Mouse (Mus musculus) thymus, postnatal 4 days (tissue): ENCODE results near the gene Hvcn1.

Source experiments
- DNase-seq: peaks from one replicate; pipeline ENCODE4 v3.0.0; 2021

The Hvcn1 gene

GRCm38 (mm10) chr5:122208909-122209308 is 2.3 kb downstream of the Hvcn1 start:
- peak; percentile 68 for DNase-seq

DNA sequence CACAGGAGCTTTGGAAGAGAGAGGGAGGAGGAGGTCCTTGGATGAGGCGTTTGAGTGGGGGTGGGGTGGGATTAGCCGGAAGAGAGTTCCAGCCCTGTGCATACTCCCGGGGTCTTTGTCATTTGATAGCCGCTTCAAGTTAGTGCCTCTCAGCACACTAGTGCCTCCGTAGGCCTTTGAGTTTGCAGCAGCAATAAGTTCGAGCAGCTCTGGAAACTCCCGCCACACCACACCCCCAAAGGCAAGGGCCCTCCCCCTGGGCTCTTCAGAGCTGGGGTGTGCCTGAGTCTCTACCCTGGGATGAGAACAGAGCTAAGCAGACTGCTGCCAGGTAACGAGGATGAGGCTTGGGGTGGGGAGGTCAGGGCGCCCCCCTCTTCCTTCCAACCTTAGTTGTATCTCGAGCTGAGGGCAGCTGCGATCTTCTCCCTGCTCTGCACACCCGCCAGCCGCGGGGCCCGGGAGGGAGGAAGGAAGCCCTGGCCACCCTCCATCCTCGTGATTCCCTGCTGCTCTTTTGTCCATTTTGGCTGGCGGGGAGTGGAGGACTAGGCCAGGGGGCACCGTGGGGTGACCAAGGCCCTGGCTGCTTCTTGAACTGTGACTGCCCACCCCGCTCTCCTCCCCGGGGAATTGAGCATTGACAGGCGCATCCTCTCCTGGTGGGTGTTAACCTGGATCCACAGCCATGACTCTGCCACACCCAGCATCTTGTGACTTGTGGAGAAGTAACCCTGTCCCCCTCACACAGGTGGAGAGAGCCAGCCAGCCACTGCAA is 3.2 kb downstream of the Hvcn1 start:
- peak; percentile 78 for DNase-seq

GRCm38 (mm10) chr5:122210890-122211289 is 4.3 kb downstream of the Hvcn1 start:
- no peak for DNase-seq

GRCm38 (mm10) chr5:122212125-122212524 is 5.5 kb downstream of the Hvcn1 start:
- no peak for DNase-seq

GRCm38 (mm10) chr5:122212820-122213219 is 6.2 kb downstream of the Hvcn1 start:
- DNase-seq: peak; percentile 50

DNA sequence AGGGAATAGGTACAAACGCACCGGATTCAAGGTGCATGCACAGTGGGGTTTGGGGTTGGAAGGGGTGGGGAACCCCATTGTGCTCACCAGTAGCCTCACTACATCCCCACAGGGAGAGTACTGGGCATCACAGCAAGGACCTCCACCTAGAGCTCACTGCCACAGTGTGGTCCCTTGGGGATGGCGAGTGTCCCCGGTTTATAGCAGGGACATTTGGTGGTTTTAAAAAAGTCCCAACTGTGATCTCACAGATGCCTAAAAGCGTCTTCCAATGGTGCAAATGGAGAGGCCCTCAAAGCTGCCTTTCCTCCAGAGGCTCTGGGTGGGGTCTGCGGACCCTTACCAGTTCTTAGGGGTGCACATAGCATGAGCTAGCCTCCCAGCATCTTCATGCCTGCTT is 7.3 kb downstream of the Hvcn1 start:
- DNase-seq: no peak

GRCm38 (mm10) chr5:122217636-122218035 is 11.0 kb downstream of the Hvcn1 start:
- no peak for DNase-seq

DNA sequence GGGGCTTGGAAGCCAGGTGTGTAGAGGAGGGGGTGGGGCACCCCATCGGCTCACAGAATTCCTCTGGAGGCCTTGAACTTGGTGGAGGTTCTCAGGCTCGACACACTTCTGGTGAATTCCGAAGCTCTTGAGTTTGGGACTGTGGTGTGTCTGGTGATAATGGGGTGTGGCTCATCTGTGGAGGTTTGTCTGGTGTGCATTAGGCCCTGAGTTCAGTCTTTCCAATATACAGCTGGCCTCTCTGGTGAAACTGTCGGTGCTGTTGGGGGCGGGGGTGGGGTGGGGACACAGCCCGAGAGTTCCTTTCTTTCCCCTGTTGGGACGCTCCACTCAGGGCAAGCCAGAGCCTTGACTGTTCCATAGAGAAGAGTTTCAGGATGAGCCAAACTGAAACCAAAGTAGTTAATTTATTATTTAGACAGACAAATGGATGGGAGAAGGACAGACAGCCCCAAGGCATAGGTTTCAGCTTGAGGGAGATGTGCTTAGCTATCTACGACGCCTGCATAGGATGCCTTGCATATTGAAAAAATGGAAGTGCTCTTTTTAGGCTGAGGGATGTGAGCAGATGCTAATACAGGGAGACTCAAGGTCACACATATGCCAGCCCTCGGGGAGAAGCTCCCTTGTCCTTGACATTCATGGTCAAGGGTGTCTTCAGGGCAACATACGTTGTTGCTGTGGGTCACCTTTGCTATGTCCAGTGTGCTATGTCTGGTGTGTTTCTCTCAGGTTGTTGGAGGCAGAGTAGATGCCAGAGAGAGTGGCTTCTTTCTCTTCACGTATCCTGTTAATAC is 11.7 kb downstream of the Hvcn1 start:
- DNase-seq: no peak

DNA sequence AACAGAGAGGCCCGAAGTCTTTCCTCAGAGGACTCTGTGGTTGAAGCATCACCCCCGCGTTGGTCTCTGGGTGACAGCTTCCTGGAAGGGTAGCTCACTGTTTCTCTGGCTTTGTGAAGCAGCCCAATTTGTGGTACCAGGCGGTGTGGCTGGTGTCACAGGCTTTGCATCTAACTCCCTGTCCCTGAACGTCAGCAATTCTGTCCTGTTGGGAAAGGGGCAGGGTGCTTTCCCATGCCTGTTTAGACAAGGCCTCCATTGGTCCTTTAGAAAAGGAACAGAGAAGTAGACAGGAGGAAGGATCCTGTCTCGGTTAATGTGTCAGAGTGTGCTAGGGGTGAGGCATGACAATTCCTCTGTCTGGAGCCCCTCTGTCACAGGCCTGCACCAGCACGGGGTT is 12.3 kb downstream of the Hvcn1 start:
- DNase-seq: peak; percentile 63

DNA sequence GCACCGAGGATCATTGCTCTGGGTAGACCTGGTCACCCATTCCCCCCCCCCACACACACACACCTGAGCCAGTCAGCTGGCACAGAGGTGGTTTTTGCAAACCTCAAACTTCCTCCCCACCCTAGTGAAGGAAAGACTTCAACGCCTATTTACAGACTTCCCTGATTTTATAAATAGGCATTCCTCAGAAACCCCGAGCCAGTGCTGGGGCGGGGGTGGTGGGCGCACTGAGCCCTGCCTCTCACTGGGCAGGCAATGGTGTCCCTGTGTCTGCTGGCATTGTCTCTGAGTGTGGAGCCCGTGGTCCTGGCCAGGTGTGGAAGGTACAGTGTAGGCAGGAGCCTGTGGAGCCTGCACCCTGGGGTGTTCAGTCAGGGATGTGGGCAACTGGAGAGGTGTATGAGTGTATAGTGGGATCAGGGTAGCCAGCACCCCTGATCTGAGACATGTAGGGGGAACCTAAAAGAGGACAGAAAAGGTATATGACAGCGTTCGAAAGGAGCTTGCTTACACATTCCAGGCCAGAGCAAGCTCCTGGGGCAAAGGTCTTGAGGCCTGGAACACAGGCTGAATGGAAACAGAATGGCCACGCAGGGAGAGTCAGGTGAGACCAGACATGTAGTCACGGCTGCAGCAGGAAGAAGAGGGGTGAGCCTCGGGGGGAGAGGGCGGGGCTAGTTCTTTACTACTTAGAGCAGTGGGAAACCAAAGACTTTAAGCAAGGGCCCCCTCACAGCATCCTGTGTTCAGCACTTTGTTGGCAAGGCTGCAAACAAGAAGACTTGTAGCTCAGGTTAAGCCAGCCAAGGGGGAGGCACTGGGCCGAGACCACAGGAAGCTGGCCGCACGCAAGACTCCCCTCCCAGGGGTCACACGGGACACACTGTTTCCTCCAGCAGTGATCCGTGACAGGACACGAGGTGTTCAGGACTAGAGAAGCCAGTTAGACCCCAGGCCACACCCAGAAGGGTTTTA is 13.3 kb downstream of the Hvcn1 start:
- DNase-seq: peak; percentile 83

DNA sequence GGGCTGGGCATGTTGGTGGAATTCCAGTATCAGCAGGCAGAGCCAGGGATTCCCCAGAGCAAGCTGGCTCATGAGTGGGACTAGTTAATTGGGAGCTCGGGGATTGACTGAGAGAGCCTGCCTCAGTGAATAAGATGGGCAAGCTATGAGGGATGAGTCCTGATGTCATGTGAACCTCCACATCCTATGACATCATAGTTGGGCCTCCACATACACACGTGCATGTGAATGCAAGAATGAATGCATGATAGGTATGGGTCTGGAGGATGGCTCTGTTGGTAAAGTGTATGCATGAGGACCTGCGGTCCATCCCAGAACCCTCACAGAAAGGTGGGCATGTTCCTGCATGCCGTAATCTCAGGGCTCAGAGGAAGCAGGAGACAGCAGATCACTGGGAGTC is 14.5 kb downstream of the Hvcn1 start:
- no peak for DNase-seq

GRCm38 (mm10) chr5:122224291-122224690 is 17.7 kb downstream of the Hvcn1 start:
- no peak for DNase-seq

DNA sequence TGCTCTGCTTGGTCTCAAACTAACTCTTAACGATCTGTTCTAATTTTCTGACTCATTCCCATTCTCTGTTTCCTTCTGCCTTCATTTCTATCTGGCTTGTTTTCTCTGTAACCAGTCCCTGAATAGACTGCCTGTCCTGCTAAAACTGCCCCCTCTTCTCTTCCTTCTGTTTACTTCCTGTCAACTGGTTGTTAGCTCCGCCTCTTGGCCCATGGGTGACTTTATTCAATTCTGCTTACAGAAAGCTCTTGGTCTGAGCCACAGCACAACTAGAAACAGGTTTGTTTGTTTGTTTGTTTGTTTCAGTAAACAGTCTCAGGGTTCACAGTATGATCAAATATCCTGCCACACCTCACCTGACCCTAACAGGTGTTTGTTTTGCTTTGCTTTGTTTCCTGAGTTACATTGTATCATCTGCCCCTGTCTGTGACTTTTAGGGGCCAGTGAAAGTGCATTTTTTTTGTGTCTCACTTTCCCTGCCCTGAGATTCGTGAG is 21.7 kb downstream of the Hvcn1 start:
- no peak for DNase-seq

DNA sequence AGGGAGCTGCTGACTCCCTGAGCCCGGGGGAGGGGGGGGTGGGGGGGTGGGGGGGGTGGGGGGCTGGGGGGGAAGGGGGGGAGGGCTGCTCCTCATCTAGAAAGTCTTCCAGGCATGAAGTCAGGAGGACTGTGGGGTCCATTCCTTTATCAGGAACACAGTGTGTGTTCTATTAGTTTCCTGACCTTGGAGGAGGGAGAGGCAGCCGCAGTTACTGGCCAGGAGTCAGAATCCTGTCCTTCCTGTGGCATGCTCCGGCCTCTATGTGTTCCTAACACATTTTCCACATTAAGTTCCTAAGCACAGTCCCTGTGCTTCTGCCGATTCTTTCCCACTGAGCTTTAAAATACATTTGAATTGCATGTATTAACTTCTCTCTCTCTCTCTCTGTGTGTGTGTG is 22.2 kb downstream of the Hvcn1 start:
- no peak for DNase-seq

DNA sequence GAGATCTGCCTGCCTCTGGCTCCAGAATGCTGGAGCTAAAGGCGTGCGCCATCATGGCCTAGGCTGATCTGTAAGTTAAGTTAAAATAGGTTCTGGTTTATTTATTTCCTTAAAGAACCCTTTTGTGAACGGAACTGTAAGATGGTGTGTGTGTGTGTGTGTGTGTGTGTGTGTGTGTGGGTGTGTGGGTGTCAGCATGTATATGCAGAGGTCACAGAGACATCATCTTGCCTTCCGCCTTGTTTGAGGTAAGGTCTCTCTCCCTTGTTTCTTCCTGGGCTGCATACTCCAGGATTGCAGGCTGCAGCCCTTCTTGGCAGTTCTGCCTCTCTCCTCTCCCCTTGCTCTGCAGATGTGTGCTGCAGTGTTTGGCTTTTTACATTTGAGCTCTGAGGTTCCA is 24.2 kb downstream of the Hvcn1 start:
- peak; percentile 44 for DNase-seq

DNA sequence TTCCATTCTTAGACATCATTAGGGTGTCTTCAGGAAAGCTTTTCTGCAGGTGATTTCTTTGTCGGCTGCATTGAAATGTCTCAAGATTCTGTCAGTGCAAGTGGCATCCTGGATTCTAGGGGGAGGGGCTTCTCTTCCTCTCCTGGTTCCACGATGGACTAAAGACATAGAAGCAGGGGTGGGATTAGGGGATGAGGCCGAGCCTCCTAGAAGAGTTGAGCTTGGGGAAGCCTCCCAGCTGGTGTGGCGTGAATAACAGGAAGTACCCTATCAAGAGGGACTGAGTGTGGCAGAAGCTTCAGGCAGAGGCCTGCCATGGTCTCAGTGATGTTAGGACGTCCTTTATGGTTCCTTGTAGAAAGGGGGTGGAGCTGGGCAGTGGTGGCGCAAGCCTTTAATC is 24.8 kb downstream of the Hvcn1 start:
- DNase-seq: no peak

GRCm38 (mm10) chr5:122232004-122232403 is 25.4 kb downstream of the Hvcn1 start:
- DNase-seq: no peak

- DNase-seq: peak; percentile 58
Observed at GRCm38 (mm10) chr5:122233077-122233581, 26.5 kb downstream of the Hvcn1 start.

DNA sequence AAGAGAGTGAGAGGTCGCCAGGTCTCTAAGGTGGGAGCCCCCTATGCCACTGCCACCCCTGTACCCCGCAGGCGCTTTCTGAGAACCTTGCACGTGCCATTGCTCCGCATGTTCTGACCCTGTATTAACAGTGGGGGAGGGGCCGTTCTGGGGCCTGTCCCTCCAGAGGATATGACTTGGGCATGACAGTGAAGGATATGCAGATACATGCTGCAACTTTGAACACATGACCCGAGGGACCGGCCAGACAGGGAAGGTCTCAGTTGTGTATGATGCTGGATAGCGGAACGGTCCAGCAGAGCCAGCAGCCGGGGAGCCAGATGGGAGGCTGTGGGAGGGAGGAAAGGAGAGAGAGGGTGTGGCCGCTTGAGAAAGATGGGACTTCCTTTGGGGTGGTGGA is 27.1 kb downstream of the Hvcn1 start:
- peak; percentile 63 for DNase-seq

DNA sequence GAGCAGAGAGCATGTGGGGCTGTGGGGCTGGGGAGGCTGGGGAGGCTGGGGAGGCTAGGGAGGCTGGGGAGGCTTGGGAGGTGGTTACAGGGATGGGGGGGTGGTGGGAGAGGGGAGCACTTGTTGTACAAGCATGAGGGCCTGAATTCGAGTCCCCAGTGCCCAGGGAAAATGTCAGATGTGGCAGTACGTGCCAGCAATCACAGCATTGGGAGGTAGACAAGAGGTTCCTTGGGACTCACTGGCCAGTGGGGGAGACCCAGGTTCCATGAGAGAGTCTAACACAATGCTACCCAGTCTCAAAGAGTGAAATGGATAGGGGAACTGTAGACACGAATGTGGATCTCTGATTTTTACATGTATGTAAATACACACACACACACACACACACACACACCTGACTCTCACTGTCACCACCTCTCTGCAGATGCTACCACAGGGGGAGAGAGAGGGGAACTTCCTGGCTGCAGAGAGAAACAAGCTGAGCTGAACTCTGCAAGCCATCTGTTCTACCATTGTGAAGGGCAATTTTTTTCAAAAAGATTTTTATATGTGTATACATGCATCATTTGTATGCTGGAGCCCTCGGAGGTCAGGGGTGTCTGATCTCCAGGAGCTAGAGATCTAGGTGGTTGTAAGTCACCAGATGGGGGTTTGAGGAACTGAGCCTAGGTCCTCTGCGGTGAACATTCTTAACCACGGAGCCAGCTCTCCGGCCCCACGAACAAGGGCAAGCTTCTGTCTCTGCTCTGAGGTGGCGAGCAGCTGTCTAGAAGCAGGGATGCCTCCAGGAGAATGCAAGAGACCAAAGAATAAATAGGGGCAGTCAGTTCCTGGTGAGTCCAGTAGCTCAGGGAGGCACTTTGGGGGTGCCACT is 28.0 kb downstream of the Hvcn1 start:
- DNase-seq: peak; percentile 71

- DNase-seq: peak; percentile 80
Observed at GRCm38 (mm10) chr5:122235196-122235836, 28.7 kb downstream of the Hvcn1 start.
